Mouse (Mus musculus): ENCODE results near the gene Wdfy4. TPM values are rescaled to one million over a fixed set of nuclear protein-coding genes. Genes with fewer than 3 reads are reported as not detected.

Wdfy4 gene
- polyA plus RNA-seq, 1 experiment from 2014 or later = 0.20 TPM

GRCm38 (mm10) chr14:32950312-32951301 lies 234.7 kb downstream of the Wdfy4 start:
- no peaks in the 10 kb centered on the region for H3K9me3 ChIP-seq (replicated peaks; ENCODE audit: low read length)
- H3K4me2 ChIP-seq (ENCODE audit: low read length) = no peak overlapping the region
- peak overlapping the region; percentile 76 for H3K27ac ChIP-seq
- H3K36me3 ChIP-seq (ENCODE audit: insufficient read depth, low read length) = no peaks in the 10 kb centered on the region
- ATAC-seq (replicated peaks; ENCODE audit: low FRiP score, low read depth) (peak; percentile 81), DNase-seq (ENCODE audit: low spot score) (peak; percentile 93)
- 15% methylated on average over 20 of the region's 20 CpGs for WGBS
- 0 out of 2 replicates have a peak, but pooled peaks cover 8% of the 10 kb centered on the region for H3K27me3 ChIP-seq (ENCODE audit: insufficient read depth, low read length)
- H3K4me3 ChIP-seq (replicated peaks; ENCODE audit: low read depth, low read length) = no peak overlapping the region
- TF ChIP-seq CTCF (IDR thresholded peaks at IDR 0.05; ENCODE audit: low read depth) = no peak
- no peak overlapping the region for H3K9ac ChIP-seq (ENCODE audit: low read depth, low read length)
- H3K4me1 ChIP-seq (replicated peaks; ENCODE audit: insufficient read depth, low read length) = peaks cover 6% of the 10 kb centered on the region

GRCm38 (mm10) chr14:32947512-32947911 lies 237.8 kb downstream of the Wdfy4 start:
- Histone ChIP-seq H3K4me1 (replicated peaks; ENCODE audit: insufficient read depth, low read length) (peaks cover 6% of the 10 kb centered on the region), H3K9ac (ENCODE audit: low read depth, low read length) (no peak overlapping the region), H3K27me3 (ENCODE audit: insufficient read depth, low read length) (0 out of 2 replicates have a peak, but pooled peaks cover 8% of the 10 kb centered on the region), H3K4me3 (replicated peaks; ENCODE audit: low read depth, low read length) (no peak overlapping the region), H3K27ac (no peak overlapping the region), H3K9me3 (replicated peaks; ENCODE audit: low read length) (no peaks in the 10 kb centered on the region), H3K4me2 (ENCODE audit: low read length) (no peak overlapping the region), H3K36me3 (ENCODE audit: insufficient read depth, low read length) (no peaks in the 10 kb centered on the region)
- ATAC-seq (replicated peaks; ENCODE audit: low FRiP score, low read depth) (no peak), DNase-seq (ENCODE audit: low spot score) (no peak)
- WGBS = 92% methylated on average over 2 of the region's 2 CpGs
- TF ChIP-seq CTCF (IDR thresholded peaks at IDR 0.05; ENCODE audit: low read depth) = no peak

GRCm38 (mm10) chr14:32939217-32939616 lies 246.1 kb downstream of the Wdfy4 start:
- DNase-seq (ENCODE audit: low spot score) (no peak), ATAC-seq (replicated peaks; ENCODE audit: low FRiP score, low read depth) (no peak)
- H3K9me3 ChIP-seq (replicated peaks; ENCODE audit: low read length) = no peaks in the 10 kb centered on the region
- WGBS = 81% methylated on average over 5 of the region's 5 CpGs
- no peaks in the 10 kb centered on the region for H3K27me3 ChIP-seq (ENCODE audit: insufficient read depth, low read length)
- no peaks in the 10 kb centered on the region for H3K4me1 ChIP-seq (replicated peaks; ENCODE audit: insufficient read depth, low read length)
- H3K4me3 ChIP-seq (replicated peaks; ENCODE audit: low read depth, low read length) = no peak overlapping the region
- H3K4me2 ChIP-seq (ENCODE audit: low read length) = no peak overlapping the region
- H3K36me3 ChIP-seq (ENCODE audit: insufficient read depth, low read length) = no peaks in the 10 kb centered on the region
- no peak overlapping the region for H3K9ac ChIP-seq (ENCODE audit: low read depth, low read length)
- TF ChIP-seq CTCF (IDR thresholded peaks at IDR 0.05; ENCODE audit: low read depth) = no peak
- H3K27ac ChIP-seq = no peak overlapping the region

- H3K27ac ChIP-seq = no peak overlapping the region
Observed at GRCm38 (mm10) chr14:32934064-32934463, 251.2 kb downstream of the Wdfy4 start.

GRCm38 (mm10) chr14:32932220-32932619 lies 253.1 kb downstream of the Wdfy4 start:
- no peak overlapping the region for H3K27ac ChIP-seq
- H3K36me3 ChIP-seq (ENCODE audit: insufficient read depth, low read length) = no peaks in the 10 kb centered on the region
- H3K4me1 ChIP-seq (replicated peaks; ENCODE audit: insufficient read depth, low read length) = no peaks in the 10 kb centered on the region
- H3K4me2 ChIP-seq (ENCODE audit: low read length) = no peak overlapping the region
- DNase-seq (ENCODE audit: low spot score) = no peak
- no peak for TF ChIP-seq CTCF (IDR thresholded peaks at IDR 0.05; ENCODE audit: low read depth)
- H3K9ac ChIP-seq (ENCODE audit: low read depth, low read length) = no peak overlapping the region
- no peaks in the 10 kb centered on the region for H3K27me3 ChIP-seq (ENCODE audit: insufficient read depth, low read length)
- no peaks in the 10 kb centered on the region for H3K9me3 ChIP-seq (replicated peaks; ENCODE audit: low read length)
- no peak for ATAC-seq (replicated peaks; ENCODE audit: low FRiP score, low read depth)
- 89% methylated on average over 8 of the region's 8 CpGs for WGBS
- no peak overlapping the region for H3K4me3 ChIP-seq (replicated peaks; ENCODE audit: low read depth, low read length)

More at GRCm38 (mm10) chr14:32934064-32934463, 251.2 kb downstream of the Wdfy4 start:
- DNase-seq (ENCODE audit: low spot score) (no peak), ATAC-seq (replicated peaks; ENCODE audit: low FRiP score, low read depth) (no peak)
- Histone ChIP-seq H3K9ac (ENCODE audit: low read depth, low read length) (no peak overlapping the region), H3K4me2 (ENCODE audit: low read length) (no peak overlapping the region), H3K27me3 (ENCODE audit: insufficient read depth, low read length) (no peaks in the 10 kb centered on the region), H3K4me3 (replicated peaks; ENCODE audit: low read depth, low read length) (no peak overlapping the region), H3K9me3 (replicated peaks; ENCODE audit: low read length) (no peaks in the 10 kb centered on the region), H3K4me1 (replicated peaks; ENCODE audit: insufficient read depth, low read length) (no peaks in the 10 kb centered on the region), H3K36me3 (ENCODE audit: insufficient read depth, low read length) (no peaks in the 10 kb centered on the region)
- TF ChIP-seq CTCF (IDR thresholded peaks at IDR 0.05; ENCODE audit: low read depth) = no peak
- 52% methylated on average over 6 of the region's 6 CpGs for WGBS

GRCm38 (mm10) chr14:32931709-32932108 lies 253.6 kb downstream of the Wdfy4 start:
- WGBS = 80% methylated on average over 10 of the region's 10 CpGs
- ATAC-seq (replicated peaks; ENCODE audit: low FRiP score, low read depth) = no peak
- H3K4me3 ChIP-seq (replicated peaks; ENCODE audit: low read depth, low read length) = no peak overlapping the region
- no peak for TF ChIP-seq CTCF (IDR thresholded peaks at IDR 0.05; ENCODE audit: low read depth)
- no peak overlapping the region for H3K9ac ChIP-seq (ENCODE audit: low read depth, low read length)
- H3K27ac ChIP-seq = no peak overlapping the region
- H3K9me3 ChIP-seq (replicated peaks; ENCODE audit: low read length) = no peaks in the 10 kb centered on the region
- no peak for DNase-seq (ENCODE audit: low spot score)
- H3K4me2 ChIP-seq (ENCODE audit: low read length) = no peak overlapping the region
- no peaks in the 10 kb centered on the region for H3K36me3 ChIP-seq (ENCODE audit: insufficient read depth, low read length)
- no peaks in the 10 kb centered on the region for H3K27me3 ChIP-seq (ENCODE audit: insufficient read depth, low read length)
- H3K4me1 ChIP-seq (replicated peaks; ENCODE audit: insufficient read depth, low read length) = no peaks in the 10 kb centered on the region
